Mouse (Mus musculus) kidney, embryonic 16.5 days (tissue): ENCODE data around the gene Zfp507. TPM values are rescaled to one million over a fixed set of nuclear protein-coding genes. Genes with fewer than 3 reads are reported as not detected.

Source experiments
- ATAC-seq: fragments of 200-750 bp; cut with Nextera tagmentation; 2 replicates; pipeline ENCODE4 v1.8.0; 2017; ENCODE audit warnings: moderate TSS enrichment; ENCODE audit not compliant: low FRiP score, low TSS enrichment
- H3K27ac ChIP-seq: fragments of 300-500 bp; sonication (generic); 2 replicates; pipeline ENCODE4 v1.5.1; 2014; ENCODE audit warnings: low read length
- H3K27me3 ChIP-seq: fragments of 300-500 bp; sonication (generic); 2 replicates; pipeline ENCODE4 v1.6.1; 2014; ENCODE audit warnings: low read length, control low read depth, mixed read lengths; ENCODE audit not compliant: insufficient read depth
- H3K36me3 ChIP-seq: fragments of 300-500 bp; sonication (generic); 2 replicates; pipeline ENCODE4 v1.6.1; 2014; ENCODE audit warnings: low read length, control low read depth, mixed read lengths; ENCODE audit not compliant: insufficient read depth
- H3K4me1 ChIP-seq: fragments of 300-500 bp; sonication (generic); 2 replicates; pipeline ENCODE4 v1.6.1; 2014; ENCODE audit warnings: low read length, control low read depth, mixed read lengths; ENCODE audit not compliant: insufficient read depth
- H3K4me2 ChIP-seq: fragments of 300-500 bp; sonication (generic); replicated peaks from 2 replicates; pipeline ENCODE4 v1.6.1; 2014; ENCODE audit warnings: low read depth, low read length
- H3K4me3 ChIP-seq: fragments of 300-500 bp; sonication (generic); 2 replicates; pipeline ENCODE4 v1.5.1; 2014; ENCODE audit warnings: mild to moderate bottlenecking, low read length
- H3K9ac ChIP-seq: fragments of 300-500 bp; sonication (generic); replicated peaks from 2 replicates; pipeline ENCODE4 v1.6.1; 2014; ENCODE audit warnings: low read length
- H3K9me3 ChIP-seq: fragments of 300-500 bp; sonication (generic); 2 replicates; pipeline ENCODE4 v1.6.1; 2016; ENCODE audit warnings: low read length, control low read depth
- WGBS: fragments of 180-500 bp; shearing (Covaris S2); extraction: QIAGEN DNeasy Blood & Tissue Kit; methylation state at CpG from one replicate; pipeline ENCODE4 v1.1.7; 2014; 5-methylcytosine and 5-hydroxymethylcytosine counted together
- polyA plus RNA-seq: library from polyadenylated mRNA; unstranded; fragments of >200 nt; fragmentation: Nextera tagmentation; extraction: Ambion mirVana; gene quantifications from 2 replicates; pipeline ENCODE4 v1.2.1, GENCODE M21; 2015

Gene Zfp507
- polyA plus RNA-seq: 15.5 and 16.5 TPM in 2 replicates

DNA sequence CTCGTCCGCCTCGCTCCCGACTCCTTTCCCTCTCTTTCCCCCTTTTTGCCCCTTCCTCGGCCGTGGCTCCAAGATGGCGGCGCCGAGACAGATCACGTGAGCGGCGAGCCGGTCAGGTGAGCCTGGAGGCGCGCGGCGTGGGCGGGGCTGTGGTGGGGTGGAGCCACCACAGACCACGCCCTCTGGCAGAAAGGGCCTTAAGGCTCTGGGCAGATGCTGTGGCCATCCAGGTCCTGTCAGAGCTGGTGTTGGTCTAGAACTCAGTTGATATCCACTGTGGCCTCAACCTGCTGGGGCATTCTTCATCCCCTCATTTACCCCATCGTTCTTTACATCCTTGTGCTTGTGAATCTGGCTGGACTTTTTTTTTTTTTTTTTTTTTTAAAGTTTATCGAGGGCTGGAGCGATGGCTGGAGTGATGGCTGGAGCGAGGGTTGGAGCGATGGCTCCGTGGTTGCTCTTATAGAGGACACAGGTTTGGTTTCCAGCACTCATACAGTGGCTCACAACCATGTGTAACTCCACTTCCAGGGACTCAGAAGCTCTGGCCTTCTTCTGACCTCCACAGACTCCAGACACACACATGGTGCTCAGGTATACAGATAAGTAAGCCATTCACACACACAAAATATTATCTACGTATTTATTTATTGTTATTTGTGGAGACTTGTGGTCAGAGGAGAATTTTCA is at the start of gene Zfp507:
Gene Zfp507, minus strand, starts transcription at position 98 of the 690 bp plus-strand sequence.
- WGBS: 22% methylated on average over 25 of the region's 26 CpGs
- Histone ChIP-seq H3K4me2 (peak within 1 kb of the TSS; percentile 88), H3K9ac (peak within 1 kb of the TSS; percentile 100), H3K4me3 (peak within 1 kb of the TSS; percentile 97), H3K36me3 (peaks cover 25% of the 10 kb centered on the region), H3K9me3 (no peaks in the 10 kb centered on the region), H3K27ac (peak within 1 kb of the TSS; percentile 89), H3K27me3 (no peaks in the 10 kb centered on the region), H3K4me1 (peaks cover 11% of the 10 kb centered on the region)
- ATAC-seq: peak; percentile 96

- Histone ChIP-seq H3K9ac (no peak overlapping the region), H3K36me3 (no peaks in the 10 kb centered on the region), H3K4me1 (no peaks in the 10 kb centered on the region; the same call in 1 of the 2 replicates), H3K4me3 (no peak overlapping the region), H3K9me3 (no peaks in the 10 kb centered on the region), H3K4me2 (no peak overlapping the region), H3K27me3 (no peaks in the 10 kb centered on the region), H3K27ac (no peak overlapping the region)
- ATAC-seq: no peak
- 73% methylated on average over 5 of the region's 5 CpGs for WGBS
Measured at GRCm38 (mm10) chr7:35850426-35850825, 47.6 kb upstream of the Zfp507 start.

DNA sequence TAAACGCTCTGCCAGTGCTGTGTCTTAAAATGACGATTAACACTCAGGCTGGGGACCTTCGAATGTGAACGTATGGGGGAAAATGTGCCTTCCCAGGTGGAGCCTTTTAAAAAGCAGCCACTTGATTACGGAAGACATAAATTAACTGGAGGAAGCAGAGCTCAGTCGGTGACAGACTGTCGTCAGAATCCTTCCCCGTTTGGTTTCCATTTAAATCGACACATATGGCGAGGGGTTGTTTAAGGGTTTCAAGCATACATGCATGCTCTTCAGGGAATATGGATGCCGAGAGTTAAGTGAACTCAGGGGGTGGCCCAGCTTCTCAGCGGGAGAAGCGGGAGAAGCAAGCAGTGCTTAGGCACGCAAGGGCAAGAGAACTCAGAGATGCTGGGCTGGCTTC is 45.7 kb upstream of the Zfp507 start:
- Histone ChIP-seq H3K36me3 (no peaks in the 10 kb centered on the region), H3K27ac (no peak overlapping the region), H3K4me2 (no peak overlapping the region), H3K9ac (no peak overlapping the region), H3K9me3 (no peaks in the 10 kb centered on the region), H3K4me1 (no peaks in the 10 kb centered on the region; the same call in 1 of the 2 replicates), H3K27me3 (no peaks in the 10 kb centered on the region), H3K4me3 (no peak overlapping the region)
- 31% methylated on average over 14 of the region's 14 CpGs for WGBS
- no peak for ATAC-seq

DNA sequence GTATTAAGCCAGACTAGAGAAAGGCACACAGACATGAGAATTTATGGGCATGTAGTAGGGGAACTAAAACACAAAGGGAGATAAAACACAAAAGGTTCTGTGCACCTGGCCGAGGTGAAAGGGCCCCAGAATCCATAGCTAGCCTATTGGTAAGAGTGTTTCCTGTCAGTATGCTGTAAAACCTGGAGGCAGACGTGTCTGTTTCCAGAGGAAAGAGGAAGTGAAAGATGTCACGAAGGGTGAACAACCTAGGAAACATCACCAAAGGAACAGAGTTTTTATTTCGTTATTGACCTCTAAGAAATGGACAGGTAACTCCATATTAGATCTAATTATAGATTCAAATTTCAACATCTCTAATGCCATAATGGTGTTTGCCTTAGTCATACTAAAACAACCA is 37.7 kb upstream of the Zfp507 start:
- no peak overlapping the region for H3K4me3 ChIP-seq
- no peaks in the 10 kb centered on the region for H3K36me3 ChIP-seq
- ATAC-seq: no peak
- no peak overlapping the region for H3K9ac ChIP-seq
- no peak overlapping the region for H3K4me2 ChIP-seq
- no peak overlapping the region for H3K27ac ChIP-seq
- WGBS: 65% methylated on average over 4 of the region's 4 CpGs
- no peaks in the 10 kb centered on the region for H3K9me3 ChIP-seq
- no peaks in the 10 kb centered on the region for H3K27me3 ChIP-seq
- H3K4me1 ChIP-seq: no peaks in the 10 kb centered on the region

DNA sequence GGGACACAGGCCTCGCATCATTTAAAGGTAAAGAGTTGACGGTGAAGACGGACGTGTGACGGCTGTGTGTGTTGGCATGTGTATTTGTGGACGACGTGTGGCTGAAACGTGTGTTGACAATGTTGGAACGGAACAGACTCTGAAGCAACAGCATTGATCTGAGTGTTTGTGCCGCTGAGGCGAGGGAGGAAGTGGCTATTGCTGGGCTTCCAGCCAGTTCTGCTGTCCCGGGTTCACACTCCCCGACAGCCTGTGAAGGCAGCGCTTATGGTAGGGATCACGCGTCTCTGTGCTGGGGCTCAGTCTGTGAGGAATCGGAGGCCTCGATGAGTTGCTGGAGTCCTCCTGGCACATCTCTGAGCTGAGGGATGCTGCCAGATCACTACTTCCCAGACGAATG is 34.0 kb upstream of the Zfp507 start:
- H3K9me3 ChIP-seq: no peaks in the 10 kb centered on the region
- 0 out of 2 replicates have a peak overlapping the region, but pooled peaks have one; percentile 13 for H3K4me2 ChIP-seq
- H3K4me3 ChIP-seq: no peak overlapping the region
- 53% methylated on average over 19 of the region's 19 CpGs for WGBS
- H3K27ac ChIP-seq: no peak overlapping the region
- ATAC-seq: no peak
- no peaks in the 10 kb centered on the region for H3K36me3 ChIP-seq
- no peak overlapping the region for H3K9ac ChIP-seq
- H3K4me1 ChIP-seq: no peaks in the 10 kb centered on the region
- H3K27me3 ChIP-seq: no peaks in the 10 kb centered on the region

DNA sequence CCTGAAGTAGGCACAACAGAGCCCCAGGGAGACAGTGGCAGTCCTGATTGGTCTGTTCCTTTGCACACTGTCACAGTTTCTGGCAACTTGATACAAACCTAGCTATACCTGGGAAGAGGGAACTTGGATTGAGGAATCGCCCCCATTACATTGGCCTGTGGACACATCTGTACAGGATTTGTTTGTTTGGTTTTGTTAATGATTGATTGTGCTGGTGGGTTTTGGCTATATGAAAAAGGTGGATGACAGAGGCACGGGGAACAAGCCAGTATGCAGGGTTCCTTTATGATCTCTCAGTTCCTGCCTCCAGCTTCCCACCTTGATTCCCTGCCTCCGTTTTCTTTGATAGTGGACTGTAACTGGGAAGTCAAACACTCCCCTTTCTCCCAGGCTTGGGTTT is 33.6 kb upstream of the Zfp507 start:
- 0 out of 2 replicates have a peak overlapping the region, but pooled peaks have one; percentile 13 for H3K4me2 ChIP-seq
- H3K9ac ChIP-seq: no peak overlapping the region
- WGBS: 58% methylated on average over 3 of the region's 3 CpGs

DNA sequence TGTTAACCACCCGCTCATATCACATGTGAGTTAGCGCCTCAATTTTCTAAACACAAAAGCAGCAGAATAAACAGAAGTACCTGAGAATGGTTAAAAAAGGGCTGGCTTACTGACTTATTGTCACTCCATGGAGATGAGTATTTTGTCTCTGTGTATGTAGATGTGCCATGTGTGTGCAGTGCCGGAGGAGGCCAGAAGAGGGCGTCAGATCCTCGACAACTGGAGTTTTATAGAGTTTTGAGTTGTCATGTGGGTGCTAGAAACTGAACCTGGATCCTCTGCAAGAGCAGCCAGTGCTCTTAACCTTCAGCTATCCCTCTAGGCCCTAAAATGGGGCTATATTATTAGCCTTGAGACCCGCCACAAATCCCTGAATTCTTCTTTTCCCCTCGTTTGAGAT is 27.3 kb upstream of the Zfp507 start:
- no peak overlapping the region for H3K4me2 ChIP-seq
- WGBS: 88% methylated on average over 7 of the region's 7 CpGs
- no peaks in the 10 kb centered on the region for H3K4me1 ChIP-seq
- no peak overlapping the region for H3K27ac ChIP-seq
- H3K4me3 ChIP-seq: no peak overlapping the region
- no peaks in the 10 kb centered on the region for H3K36me3 ChIP-seq
- H3K9me3 ChIP-seq: no peaks in the 10 kb centered on the region
- no peaks in the 10 kb centered on the region for H3K27me3 ChIP-seq
- no peak overlapping the region for H3K9ac ChIP-seq
- no peak for ATAC-seq

More for the DNA sequence above, 33.6 kb upstream of the Zfp507 start:
- Histone ChIP-seq H3K27me3 (no peaks in the 10 kb centered on the region), H3K4me3 (no peak overlapping the region), H3K36me3 (no peaks in the 10 kb centered on the region), H3K4me1 (no peaks in the 10 kb centered on the region), H3K9me3 (no peaks in the 10 kb centered on the region), H3K27ac (no peak overlapping the region)
- ATAC-seq: no peak

DNA sequence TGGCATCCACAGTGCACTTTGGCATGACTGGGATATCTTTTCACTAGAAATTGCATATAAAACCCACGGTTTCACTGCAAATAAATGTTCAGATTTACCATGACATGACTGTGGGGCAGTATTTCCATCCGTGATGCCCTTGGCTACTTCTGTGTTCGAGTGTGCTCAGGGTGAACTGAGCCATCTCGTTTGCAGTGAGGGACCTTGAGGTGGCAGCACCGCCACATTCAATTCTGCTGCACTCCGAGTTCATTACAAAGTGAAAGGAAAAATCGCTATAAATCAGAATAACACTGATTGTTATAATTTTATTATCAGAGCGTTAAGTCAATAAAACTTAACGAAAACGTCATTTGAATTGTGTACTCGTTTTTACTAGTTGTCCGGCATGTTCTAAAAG is 21.1 kb upstream of the Zfp507 start:
- H3K4me2 ChIP-seq: no peak overlapping the region
- H3K27ac ChIP-seq: no peak overlapping the region
- H3K4me3 ChIP-seq: no peak overlapping the region
- H3K27me3 ChIP-seq: no peaks in the 10 kb centered on the region
- no peaks in the 10 kb centered on the region for H3K36me3 ChIP-seq
- ATAC-seq: no peak
- WGBS: 75% methylated on average over 12 of the region's 12 CpGs
- H3K9me3 ChIP-seq: no peaks in the 10 kb centered on the region
- H3K9ac ChIP-seq: no peak overlapping the region
- 0 out of 2 replicates have a peak, but pooled peaks cover 6% of the 10 kb centered on the region for H3K4me1 ChIP-seq

- H3K27ac ChIP-seq: no peak overlapping the region
- no peak for ATAC-seq
- 86% methylated on average over 17 of the region's 17 CpGs for WGBS
Measured at GRCm38 (mm10) chr7:35822320-35822719, 19.5 kb upstream of the Zfp507 start.

DNA sequence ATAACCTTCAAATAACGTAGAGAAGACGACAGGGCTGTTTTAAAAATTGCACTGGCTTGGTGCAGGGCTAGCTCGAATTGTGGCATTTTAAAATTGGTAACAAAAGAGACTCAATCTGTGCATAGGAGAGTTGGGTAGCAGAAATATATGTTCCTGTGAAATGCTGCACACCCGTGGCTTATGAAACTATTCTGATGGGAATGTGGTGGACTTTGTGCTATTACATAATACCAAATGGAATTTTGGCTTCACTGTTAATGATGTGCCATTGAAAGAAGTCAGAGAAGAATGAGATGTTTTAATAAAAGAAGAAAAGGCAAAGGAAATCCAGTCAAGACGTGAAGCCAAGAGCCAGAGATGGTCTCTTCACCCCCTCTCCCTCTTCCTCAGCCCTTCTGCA is 18.6 kb upstream of the Zfp507 start:
- Histone ChIP-seq H3K9ac (no peak overlapping the region), H3K4me1 (0 out of 2 replicates have a peak, but pooled peaks cover 6% of the 10 kb centered on the region), H3K27ac (no peak overlapping the region), H3K27me3 (no peaks in the 10 kb centered on the region), H3K36me3 (no peaks in the 10 kb centered on the region), H3K4me2 (no peak overlapping the region), H3K9me3 (0 out of 2 replicates have a peak, but pooled peaks cover 6% of the 10 kb centered on the region), H3K4me3 (no peak overlapping the region)
- no peak for ATAC-seq
- WGBS: 86% methylated on average over 5 of the region's 5 CpGs

More at GRCm38 (mm10) chr7:35822320-35822719, 19.5 kb upstream of the Zfp507 start:
- Histone ChIP-seq H3K36me3 (no peaks in the 10 kb centered on the region), H3K9me3 (0 out of 2 replicates have a peak, but pooled peaks cover 3% of the 10 kb centered on the region), H3K4me3 (no peak overlapping the region), H3K9ac (no peak overlapping the region), H3K4me1 (0 out of 2 replicates have a peak, but pooled peaks cover 6% of the 10 kb centered on the region), H3K4me2 (no peak overlapping the region), H3K27me3 (no peaks in the 10 kb centered on the region)
